In genomic region chr16:97921961-97922778, GRCm38 (mm10) we compare ENCODE assay signal across 8 mouse cellular contexts. TPM values are rescaled to one million over a fixed set of nuclear protein-coding genes. Genes with fewer than 3 reads are reported as not detected.
DNase-seq lines count a peak whose midpoint lies in the region; ATAC-seq and TF ChIP-seq lines count a peak whose summit lies in the region.

No protein-coding gene starts in this region.

- no peaks in the 10 kb centered on the region for H3K9me3 ChIP-seq in forebrain, postnatal 0 days (ENCODE audit: low read length)
- no peaks in the 10 kb centered on the region for H3K9me3 ChIP-seq in lung, embryonic 14.5 days (ENCODE audit: low read depth, low read length)

- peak; percentile 39; the same call in 1 of the 2 replicates for TF ChIP-seq POLR2A in cerebellum, adult 2 months (IDR thresholded peaks at IDR 0.05; ENCODE audit: borderline replicate concordance, insufficient read depth, low read length)

- no peaks in the 10 kb centered on the region for H3K36me3 ChIP-seq in forebrain, postnatal 0 days (ENCODE audit: insufficient read depth)
- H3K36me3 ChIP-seq in lung, embryonic 14.5 days (ENCODE audit: insufficient read depth), result no peaks in the 10 kb centered on the region

- peak overlapping the region; percentile 96 for H3K4me2 ChIP-seq in forebrain, postnatal 0 days (ENCODE audit: low read depth)
- H3K4me2 ChIP-seq in lung, embryonic 14.5 days, result peak overlapping the region; percentile 72

- WGBS in cerebellum, adult 2 months, result under 1% methylated on average over 75 of the region's 75 CpGs
- WGBS in forebrain, postnatal 0 days, result 1% methylated on average over 75 of the region's 75 CpGs
- WGBS in lung, embryonic 14.5 days, result under 1% methylated on average over 75 of the region's 75 CpGs

- peak overlapping the region; percentile 40 for H3K27ac ChIP-seq in cerebellum, adult 2 months (ENCODE audit: insufficient read depth, low read length)
- H3K27ac ChIP-seq in forebrain, postnatal 0 days (ENCODE audit: low read depth, low read length), result peak overlapping the region; percentile 79
- H3K27ac ChIP-seq in lung, embryonic 14.5 days (ENCODE audit: low read depth), result peak overlapping the region; percentile 90

- DNase-seq in MEL-GATA-1-ER (ENCODE audit: extremely low read depth, low read depth), result peak; percentile 65
- DNase-seq in cerebellum, adult 2 months, result peak; percentile 90
- peak; percentile 82 for DNase-seq in forebrain, postnatal 0 days
- DNase-seq in heart, postnatal 4 days, result peak; percentile 88
- DNase-seq in layer of hippocampus, adult 8-10 months (ENCODE audit: low spot score in 2 of 2), result peak; percentile 67 to 80
- peak; percentile 91 for DNase-seq in lung, embryonic 14.5 days
- peak; percentile 79 for DNase-seq in testis, postnatal 14 days (ENCODE audit: low spot score)

- no peaks in the 10 kb centered on the region for H3K4me1 ChIP-seq in cerebellum, adult 2 months (ENCODE audit: control insufficient read depth, insufficient read depth, low read length)
- H3K4me1 ChIP-seq in forebrain, postnatal 0 days (ENCODE audit: insufficient read depth), result peaks cover 9% of the 10 kb centered on the region; the same call in 1 of the 2 replicates
- peaks cover 6% of the 10 kb centered on the region for H3K4me1 ChIP-seq in lung, embryonic 14.5 days (ENCODE audit: insufficient read depth)

- peak overlapping the region; percentile 86 for H3K9ac ChIP-seq in forebrain, postnatal 0 days
- peak overlapping the region; percentile 83 for H3K9ac ChIP-seq in lung, embryonic 14.5 days

- H3K27me3 ChIP-seq in cerebellum, adult 2 months (ENCODE audit: control insufficient read depth, insufficient read depth, low read length), result no peaks in the 10 kb centered on the region
- H3K27me3 ChIP-seq in forebrain, postnatal 0 days (ENCODE audit: insufficient read depth, low read length), result no peaks in the 10 kb centered on the region
- no peaks in the 10 kb centered on the region for H3K27me3 ChIP-seq in lung, embryonic 14.5 days (ENCODE audit: insufficient read depth, low read length)

- H3K4me3 ChIP-seq in cerebellum, adult 2 months (replicated peaks; ENCODE audit: insufficient read depth, low read depth, low read length), result peak overlapping the region; percentile 83
- peak overlapping the region; percentile 84 for H3K4me3 ChIP-seq in forebrain, postnatal 0 days (ENCODE audit: low read depth, low read length)
- peak overlapping the region; percentile 88 for H3K4me3 ChIP-seq in lung, embryonic 14.5 days (ENCODE audit: low read depth, low read length)

- peak; percentile 94 for ATAC-seq in forebrain, postnatal 0 days
- ATAC-seq in lung, embryonic 14.5 days (ENCODE audit: insufficient read depth), result peak; percentile 96
- peak; percentile 68 for ATAC-seq in neutrophil, adult 5-6 weeks (ENCODE audit: extremely low read depth, insufficient number of reproducible peaks, low FRiP score, poor library complexity, severe bottlenecking)

- no peak for TF ChIP-seq CTCF in cerebellum, adult 2 months (IDR thresholded peaks at IDR 0.05; ENCODE audit: borderline replicate concordance, insufficient read depth, low read depth, low read length)
- TF ChIP-seq CTCF in forebrain, postnatal 0 days (IDR thresholded peaks at IDR 0.05; ENCODE audit: low read depth), result no peak
- no peak for TF ChIP-seq CTCF in lung, embryonic 14.5 days (IDR thresholded peaks at IDR 0.05; ENCODE audit: low read depth)

RNA-seq across cellular contexts. Expression of gene C2cd2, which starts 40.2 kb away (rescaled TPM):
- 17.3 and 17.6 TPM in 2 replicates for polyA plus RNA-seq in cerebellum, adult 2 months (2012; rRNA removed)
- total RNA-seq in forebrain, postnatal 0 days (2014; rRNA removed), result 13.3 and 23.0 TPM in 2 replicates
- polyA plus RNA-seq in forebrain, postnatal 0 days (2015; fragmentation: Nextera tagmentation; extraction: Ambion mirVana), result 10.3 and 11.9 TPM in 2 replicates
- total RNA-seq in heart, postnatal 4 days (2021), result 10 to 100 TPM; 20.6 to 21.4 TPM
- 10 to 100 TPM; 11.1 to 14.8 (median 12.2) TPM for total RNA-seq in layer of hippocampus, adult 8-10 months (2022)
- 22.7 and 24.1 TPM in 2 replicates for polyA plus RNA-seq in lung, embryonic 14.5 days (2014; fragmentation: Nextera tagmentation; extraction: Ambion mirVana)
- 5.4 and 7.4 TPM in 2 replicates for total RNA-seq in neutrophil, adult 5-6 weeks (2017)

RNA-seq across cellular contexts. Expression of gene Zbtb21, which starts 40.3 kb away (rescaled TPM):
- polyA plus RNA-seq in cerebellum, adult 2 months (2012; rRNA removed), result 18.0 and 22.6 TPM in 2 replicates
- total RNA-seq in forebrain, postnatal 0 days (2014; rRNA removed), result 29.7 and 32.9 TPM in 2 replicates
- 9.0 and 9.1 TPM in 2 replicates for polyA plus RNA-seq in forebrain, postnatal 0 days (2015; fragmentation: Nextera tagmentation; extraction: Ambion mirVana)
- 10 to 100 TPM; 17.1 to 18.2 TPM for total RNA-seq in heart, postnatal 4 days (2021)
- 10 to 100 TPM; 23.0 to 33.6 (median 25.5) TPM for total RNA-seq in layer of hippocampus, adult 8-10 months (2022)
- 13.2 and 14.0 TPM in 2 replicates for polyA plus RNA-seq in lung, embryonic 14.5 days (2014; fragmentation: Nextera tagmentation; extraction: Ambion mirVana)
- 23.7 and 23.8 TPM in 2 replicates for total RNA-seq in neutrophil, adult 5-6 weeks (2017)

Comparison
In these comparisons a context has a peak if more than half of its experiments do, and no peak if none do; other contexts are left out.
1. Peak in every context shown above with its lines: DNase-seq, ATAC-seq, H3K4me3 ChIP-seq and H3K27ac ChIP-seq.
2. H3K27ac ChIP-seq: peak in every context shown above with its lines; median percentile 90 in lung, embryonic 14.5 days; 79 in forebrain, postnatal 0 days; 40 in cerebellum, adult 2 months.